12 mouse cellular contexts compared by ENCODE assay signal in genomic region chrX:164978866-164979265, GRCm38 (mm10). TPM values are rescaled to one million over a fixed set of nuclear protein-coding genes. Genes with fewer than 3 reads are reported as not detected.
DNase-seq lines count a peak whose midpoint lies in the region; ATAC-seq and TF ChIP-seq lines count a peak whose summit lies in the region.
"Had no signal": no experiment of that assay in that cellular context is flagged by ENCODE, and none has a peak within 500 bp of the region (broad histone marks: within the 10 kb centered on the region; RNA-seq: fewer than 3 reads in every experiment).

No protein-coding gene starts in this region.

- WGBS in kidney, postnatal 0 days: 93% methylated on average over 2 of the region's 2 CpGs
- 88% methylated on average over 2 of the region's 2 CpGs for WGBS in embryonic facial prominence, embryonic 14.5 days
- WGBS in forebrain, postnatal 0 days: 92% methylated on average over 2 of the region's 2 CpGs
- WGBS in midbrain, embryonic 14.5 days: 96% methylated on average over 2 of the region's 2 CpGs

- TF ChIP-seq CTCF in kidney, postnatal 0 days (IDR thresholded peaks at IDR 0.05; ENCODE audit: low read depth): no peak
- TF ChIP-seq CTCF in forebrain, postnatal 0 days (IDR thresholded peaks at IDR 0.05; ENCODE audit: low read depth): no peak

- no peaks in the 10 kb centered on the region for H3K36me3 ChIP-seq in kidney, postnatal 0 days (ENCODE audit: insufficient read depth, low read length)
- no peaks in the 10 kb centered on the region for H3K36me3 ChIP-seq in embryonic facial prominence, embryonic 14.5 days (ENCODE audit: control insufficient read depth, insufficient read depth, low read length)
- no peaks in the 10 kb centered on the region for H3K36me3 ChIP-seq in forebrain, postnatal 0 days (ENCODE audit: insufficient read depth)
- H3K36me3 ChIP-seq in midbrain, embryonic 14.5 days (ENCODE audit: control insufficient read depth, insufficient read depth, low read length): no peaks in the 10 kb centered on the region

- no peaks in the 10 kb centered on the region for H3K27me3 ChIP-seq in kidney, postnatal 0 days (ENCODE audit: insufficient read depth, low read length)
- H3K27me3 ChIP-seq in embryonic facial prominence, embryonic 14.5 days (replicated peaks; ENCODE audit: control insufficient read depth, insufficient read depth, low read length): peaks cover 12% of the 10 kb centered on the region
- H3K27me3 ChIP-seq in forebrain, postnatal 0 days (ENCODE audit: insufficient read depth, low read length): no peaks in the 10 kb centered on the region
- H3K27me3 ChIP-seq in midbrain, embryonic 14.5 days (ENCODE audit: control insufficient read depth, insufficient read depth, low read length): no peaks in the 10 kb centered on the region

- ATAC-seq in kidney, postnatal 0 days (replicated peaks; ENCODE audit: low FRiP score, low read depth): no peak
- no peak for ATAC-seq in embryonic facial prominence, embryonic 14.5 days (ENCODE audit: low read depth)
- ATAC-seq in forebrain, postnatal 0 days: no peak
- no peak for ATAC-seq in midbrain, embryonic 14.5 days (ENCODE audit: low FRiP score, low TSS enrichment)

- no peaks in the 10 kb centered on the region for H3K4me1 ChIP-seq in kidney, postnatal 0 days (replicated peaks; ENCODE audit: insufficient read depth, low read length)
- H3K4me1 ChIP-seq in embryonic facial prominence, embryonic 14.5 days (ENCODE audit: control insufficient read depth, insufficient read depth, low read length): no peaks in the 10 kb centered on the region
- 0 out of 2 replicates have a peak, but pooled peaks cover 3% of the 10 kb centered on the region for H3K4me1 ChIP-seq in forebrain, postnatal 0 days (ENCODE audit: insufficient read depth)
- no peaks in the 10 kb centered on the region for H3K4me1 ChIP-seq in midbrain, embryonic 14.5 days (ENCODE audit: control insufficient read depth, insufficient read depth, low read length)

- H3K4me2 ChIP-seq in kidney, postnatal 0 days (ENCODE audit: low read length): peak overlapping the region; percentile 54
- H3K4me2 ChIP-seq in embryonic facial prominence, embryonic 14.5 days (ENCODE audit: low read depth, low read length): peak overlapping the region; percentile 54
- H3K4me2 ChIP-seq in forebrain, postnatal 0 days (ENCODE audit: low read depth): peak overlapping the region; percentile 48; the same call in 1 of the 2 replicates
- H3K4me2 ChIP-seq in midbrain, embryonic 14.5 days (ENCODE audit: low read length): peak overlapping the region; percentile 57

- H3K27ac ChIP-seq in kidney, postnatal 0 days: no peak overlapping the region
- no peak overlapping the region for H3K27ac ChIP-seq in embryonic facial prominence, embryonic 14.5 days (replicated peaks; ENCODE audit: low read depth, low read length)
- no peak overlapping the region for H3K27ac ChIP-seq in forebrain, postnatal 0 days (ENCODE audit: low read depth, low read length)
- H3K27ac ChIP-seq in midbrain, embryonic 14.5 days (replicated peaks; ENCODE audit: low read depth, low read length): no peak overlapping the region

- H3K9me3 ChIP-seq in kidney, postnatal 0 days (replicated peaks; ENCODE audit: low read length): no peaks in the 10 kb centered on the region
- no peaks in the 10 kb centered on the region for H3K9me3 ChIP-seq in embryonic facial prominence, embryonic 14.5 days (ENCODE audit: control insufficient read depth, low read length)
- H3K9me3 ChIP-seq in forebrain, postnatal 0 days (ENCODE audit: low read length): no peaks in the 10 kb centered on the region
- H3K9me3 ChIP-seq in midbrain, embryonic 14.5 days (ENCODE audit: control insufficient read depth, low read length): no peaks in the 10 kb centered on the region

- no peak overlapping the region for H3K4me3 ChIP-seq in kidney, postnatal 0 days (replicated peaks; ENCODE audit: low read depth, low read length)
- 0 out of 2 replicates have a peak overlapping the region, but pooled peaks have one; percentile 54 for H3K4me3 ChIP-seq in embryonic facial prominence, embryonic 14.5 days (ENCODE audit: low read depth, low read length)
- 0 out of 2 replicates have a peak overlapping the region, but pooled peaks have one; percentile 50 for H3K4me3 ChIP-seq in forebrain, postnatal 0 days (ENCODE audit: low read depth, low read length)
- peak overlapping the region; percentile 49; the same call in 1 of the 2 replicates for H3K4me3 ChIP-seq in midbrain, embryonic 14.5 days (replicated peaks; ENCODE audit: low read depth, low read length)

- no peak overlapping the region for H3K9ac ChIP-seq in kidney, postnatal 0 days (ENCODE audit: low read depth, low read length)
- no peak overlapping the region for H3K9ac ChIP-seq in embryonic facial prominence, embryonic 14.5 days (ENCODE audit: low read depth, low read length)
- no peak overlapping the region for H3K9ac ChIP-seq in forebrain, postnatal 0 days
- H3K9ac ChIP-seq in midbrain, embryonic 14.5 days (replicated peaks; ENCODE audit: low read length): no peak overlapping the region

- no peak for DNase-seq in kidney, postnatal 0 days (ENCODE audit: low spot score)
- no peak for DNase-seq in kidney, adult 11 months
- no peak for DNase-seq in embryonic facial prominence, embryonic 14.5 days (ENCODE audit: low spot score)
- DNase-seq in forebrain, postnatal 0 days: no peak
- no peak for DNase-seq in midbrain, embryonic 14.5 days
- no peak for DNase-seq in layer of hippocampus, adult 9-10 months (ENCODE audit: low spot score)
- DNase-seq in right cerebral cortex, adult 2 months (ENCODE audit: low spot score in 2 of 2): no peak
- DNase-seq in frontal cortex, postnatal 10 days (ENCODE audit: low spot score in 2 of 2): no peak
- DNase-seq: adrenal gland, adult 2 months; heart, postnatal 10 days had no signal

RNA-seq across cellular contexts. Expression of gene Mospd2, which starts 1.3 kb away (rescaled TPM):
- 26.6 and 27.9 TPM in 2 replicates for polyA plus RNA-seq in kidney, postnatal 0 days (2015; fragmentation: Nextera tagmentation; extraction: Ambion mirVana)
- polyA plus RNA-seq in embryonic facial prominence, embryonic 14.5 days (2014; fragmentation: Nextera tagmentation; extraction: Ambion mirVana): 19.9 and 21.3 TPM in 2 replicates
- 20.9 and 21.7 TPM in 2 replicates for total RNA-seq in forebrain, postnatal 0 days (2014; rRNA removed)
- 7.4 and 8.8 TPM in 2 replicates for polyA plus RNA-seq in forebrain, postnatal 0 days (2015; fragmentation: Nextera tagmentation; extraction: Ambion mirVana)
- polyA plus RNA-seq in midbrain, embryonic 14.5 days (2014; fragmentation: Nextera tagmentation; extraction: Ambion mirVana): 17.3 and 19.0 TPM in 2 replicates

RNA-seq across cellular contexts. Expression of gene Fancb, which starts 1.5 kb away (rescaled TPM):
- 4.4 and 5.3 TPM in 2 replicates for polyA plus RNA-seq in kidney, postnatal 0 days (2015; fragmentation: Nextera tagmentation; extraction: Ambion mirVana)
- 8.2 and 8.8 TPM in 2 replicates for polyA plus RNA-seq in embryonic facial prominence, embryonic 14.5 days (2014; fragmentation: Nextera tagmentation; extraction: Ambion mirVana)
- 3.5 and 3.6 TPM in 2 replicates for total RNA-seq in forebrain, postnatal 0 days (2014; rRNA removed)
- polyA plus RNA-seq in forebrain, postnatal 0 days (2015; fragmentation: Nextera tagmentation; extraction: Ambion mirVana): 1.6 and 1.7 TPM in 2 replicates
- 3.0 and 3.4 TPM in 2 replicates for polyA plus RNA-seq in midbrain, embryonic 14.5 days (2014; fragmentation: Nextera tagmentation; extraction: Ambion mirVana)

RNA-seq across cellular contexts. Expression of gene Gm17604, which starts 25.8 kb away (rescaled TPM):
- polyA plus RNA-seq in kidney, postnatal 0 days (2015; fragmentation: Nextera tagmentation; extraction: Ambion mirVana): not detected in 2 replicates
- not detected in 2 replicates for polyA plus RNA-seq in embryonic facial prominence, embryonic 14.5 days (2014; fragmentation: Nextera tagmentation; extraction: Ambion mirVana)
- total RNA-seq in forebrain, postnatal 0 days (2014; rRNA removed): not detected in 2 replicates
- not detected in 2 replicates for polyA plus RNA-seq in forebrain, postnatal 0 days (2015; fragmentation: Nextera tagmentation; extraction: Ambion mirVana)
- polyA plus RNA-seq in midbrain, embryonic 14.5 days (2014; fragmentation: Nextera tagmentation; extraction: Ambion mirVana): not detected in 2 replicates
- total RNA-seq: adrenal gland, adult 2 months; heart, postnatal 10 days; layer of hippocampus, postnatal 10 days had no signal
- polyA plus RNA-seq: adrenal gland, adult 2 months; spleen, adult 2 months had no signal
